ENCODE assay signal across 11 mouse cellular contexts in the genomic region with DNA sequence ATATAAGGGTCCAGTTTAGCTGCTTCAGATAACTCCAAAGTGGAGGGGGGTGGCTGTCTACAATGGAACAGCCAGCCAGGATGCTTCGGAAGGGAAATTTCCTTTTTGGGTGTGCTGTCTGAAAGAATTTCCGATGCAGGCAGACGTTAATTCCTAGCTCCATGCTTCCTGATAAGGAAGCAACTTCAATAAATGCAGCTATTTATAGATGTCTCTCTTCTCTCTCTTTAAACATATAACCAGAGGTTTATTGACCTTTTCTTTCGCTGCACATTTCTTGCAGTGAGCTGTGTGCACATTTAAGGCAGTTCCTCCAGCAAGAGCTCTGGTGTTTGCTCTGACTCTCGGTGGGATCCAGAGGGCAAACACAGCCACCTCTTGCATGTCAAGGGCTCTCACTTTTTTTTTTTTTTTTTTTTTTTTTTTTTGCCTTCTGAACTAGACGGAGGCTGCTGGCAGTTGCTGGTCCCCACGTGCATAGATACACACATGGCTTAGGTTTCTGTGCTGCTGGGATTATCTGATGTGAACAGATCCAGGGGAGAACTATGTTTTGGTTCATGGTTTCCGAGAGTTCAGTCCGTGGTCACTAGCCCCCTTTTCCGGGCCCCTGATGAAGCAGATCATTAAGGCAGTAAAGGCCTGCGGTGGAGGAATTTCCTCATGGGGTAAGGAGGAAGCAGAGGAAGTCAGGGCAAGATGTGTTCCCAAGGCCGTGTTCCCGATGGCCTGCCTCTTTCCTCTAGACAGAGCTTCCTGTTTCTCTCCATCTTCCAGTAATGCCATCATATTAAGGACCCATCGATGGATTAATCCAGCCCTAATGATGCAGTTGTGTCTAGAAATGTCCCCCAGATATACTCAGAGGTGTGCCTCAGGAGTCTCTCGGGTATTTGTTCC.
A peak's percentile ranks its signal among the peaks of the same experiment; 100 is the strongest.
DNase-seq lines count a peak whose midpoint lies in the region; ATAC-seq and TF ChIP-seq lines count a peak whose summit lies in the region.
"Had no signal": no experiment of that assay in that cellular context is flagged by ENCODE, and none has a peak within 500 bp of the region (broad histone marks: within the 10 kb centered on the region; RNA-seq: fewer than 3 reads in every experiment).

No protein-coding gene starts in this region.

- H3K27me3 ChIP-seq in liver, embryonic 11.5 days (replicated peaks; ENCODE audit: control insufficient read depth, insufficient read depth, low read length): no peaks in the 10 kb centered on the region
- H3K27me3 ChIP-seq in heart, embryonic 11.5 days (ENCODE audit: control insufficient read depth, insufficient read depth, low read length): no peaks in the 10 kb centered on the region
- no peaks in the 10 kb centered on the region for H3K27me3 ChIP-seq in small intestine, adult 2 months (ENCODE audit: control insufficient read depth, insufficient read depth, low read length)
- H3K27me3 ChIP-seq in forebrain, embryonic 12.5 days: no peaks in the 10 kb centered on the region
- H3K27me3 ChIP-seq: neural tube, embryonic 13.5 days had no signal

- no peak overlapping the region for H3K4me2 ChIP-seq in liver, embryonic 11.5 days
- H3K4me2 ChIP-seq in heart, embryonic 11.5 days: peak overlapping the region; percentile 22
- H3K4me2 ChIP-seq in forebrain, embryonic 12.5 days: no peak overlapping the region
- H3K4me2 ChIP-seq: neural tube, embryonic 13.5 days had no signal

- H3K4me1 ChIP-seq in liver, embryonic 11.5 days (replicated peaks; ENCODE audit: control insufficient read depth, insufficient read depth, low read length): peaks cover 30% of the 10 kb centered on the region
- peaks cover 60% of the 10 kb centered on the region for H3K4me1 ChIP-seq in heart, embryonic 11.5 days (ENCODE audit: control insufficient read depth, insufficient read depth, low read length)
- H3K4me1 ChIP-seq in small intestine, adult 2 months (ENCODE audit: control insufficient read depth, insufficient read depth, insufficient read length, low read length): peaks cover 32% of the 10 kb centered on the region; the same call in 1 of the 2 replicates
- H3K4me1 ChIP-seq in forebrain, embryonic 12.5 days: peaks cover 48% of the 10 kb centered on the region

- DNase-seq in liver, embryonic 11.5 days (ENCODE audit: low spot score): no peak
- DNase-seq in liver: no peak
- DNase-seq in kidney, postnatal 14 days: peak; percentile 54
- DNase-seq in frontal cortex, postnatal 10 days (ENCODE audit: low spot score in 2 of 2): no peak
- no peak for DNase-seq in layer of hippocampus, adult 2 months (ENCODE audit: low spot score in 2 of 2)
- DNase-seq: cerebellum, adult 9-10 months had no signal

- no peak for TF ChIP-seq POLR2A in small intestine, adult 2 months (IDR thresholded peaks at IDR 0.05; ENCODE audit: low read depth, low read length)

- H3K9ac ChIP-seq in liver, embryonic 11.5 days (ENCODE audit: low read depth, low read length): no peak overlapping the region
- H3K9ac ChIP-seq in heart, embryonic 11.5 days (ENCODE audit: low read depth, low read length): no peak overlapping the region
- H3K9ac ChIP-seq in forebrain, embryonic 12.5 days: no peak overlapping the region
- H3K9ac ChIP-seq: neural tube, embryonic 13.5 days had no signal

- TF ChIP-seq CTCF in small intestine, adult 2 months (IDR thresholded peaks at IDR 0.05; ENCODE audit: extremely low read depth, insufficient read length, insufficient replicate concordance, low read depth, low read length): no peak
- no peak for TF ChIP-seq CTCF in layer of hippocampus, adult 2 months (conservative IDR thresholded peaks at IDR 0.05)

- no peaks in the 10 kb centered on the region for H3K36me3 ChIP-seq in liver, embryonic 11.5 days (ENCODE audit: control insufficient read depth, insufficient read depth, low read length)
- no peaks in the 10 kb centered on the region for H3K36me3 ChIP-seq in heart, embryonic 11.5 days (ENCODE audit: control insufficient read depth, insufficient read depth, low read length)
- no peaks in the 10 kb centered on the region; the same call in 1 of the 2 replicates for H3K36me3 ChIP-seq in small intestine, adult 2 months (ENCODE audit: control insufficient read depth, insufficient read depth, low read length)
- no peaks in the 10 kb centered on the region for H3K36me3 ChIP-seq in forebrain, embryonic 12.5 days (replicated peaks)
- H3K36me3 ChIP-seq: neural tube, embryonic 13.5 days had no signal

- peak; percentile 57 for ATAC-seq in liver, embryonic 11.5 days (replicated peaks; ENCODE audit: low FRiP score)
- no peak; the same call in 1 of the 2 replicates for ATAC-seq in heart, embryonic 11.5 days (replicated peaks; ENCODE audit: insufficient number of reproducible peaks, low FRiP score, low TSS enrichment)
- ATAC-seq in forebrain, embryonic 12.5 days (ENCODE audit: low FRiP score): no peak

- 0 out of 2 replicates have a peak overlapping the region, but pooled peaks have one; percentile 22 for H3K27ac ChIP-seq in liver, embryonic 11.5 days (ENCODE audit: low read depth, low read length)
- H3K27ac ChIP-seq in heart, embryonic 11.5 days (ENCODE audit: low read depth, low read length): peak overlapping the region; percentile 95
- peak overlapping the region; percentile 76 for H3K27ac ChIP-seq in small intestine, adult 2 months (ENCODE audit: insufficient read depth, low read depth, low read length)
- H3K27ac ChIP-seq in layer of hippocampus, adult 2 months: no peak overlapping the region
- H3K27ac ChIP-seq in forebrain, embryonic 12.5 days: no peak overlapping the region
- H3K27ac ChIP-seq: macrophage; neural tube, embryonic 13.5 days had no signal

- H3K4me3 ChIP-seq in liver, embryonic 11.5 days (ENCODE audit: low read depth, low read length): no peak overlapping the region
- no peak overlapping the region for H3K4me3 ChIP-seq in heart, embryonic 11.5 days (ENCODE audit: low read depth, low read length)
- H3K4me3 ChIP-seq in small intestine, adult 2 months (ENCODE audit: low read depth, low read length): no peak overlapping the region
- no peak overlapping the region for H3K4me3 ChIP-seq in layer of hippocampus, adult 2 months
- no peak overlapping the region for H3K4me3 ChIP-seq in forebrain, embryonic 12.5 days (replicated peaks)
- H3K4me3 ChIP-seq: neural tube, embryonic 13.5 days had no signal

- whole genome bisulfite sequencing in liver, embryonic 11.5 days: 33% methylated on average over 15 of the region's 15 CpGs
- 42% methylated on average over 15 of the region's 15 CpGs for WGBS in heart, embryonic 11.5 days (ENCODE audit: insufficient replicate concordance)
- WGBS in small intestine, adult 2 months: 23% methylated on average over 15 of the region's 15 CpGs
- WGBS in forebrain, embryonic 12.5 days: 82% methylated on average over 15 of the region's 15 CpGs

- H3K9me3 ChIP-seq in liver, embryonic 11.5 days (ENCODE audit: control insufficient read depth, low read length): no peaks in the 10 kb centered on the region
- H3K9me3 ChIP-seq in heart, embryonic 11.5 days (replicated peaks; ENCODE audit: control insufficient read depth, low read length): no peaks in the 10 kb centered on the region
- H3K9me3 ChIP-seq in forebrain, embryonic 12.5 days: no peaks in the 10 kb centered on the region
- H3K9me3 ChIP-seq: neural tube, embryonic 13.5 days had no signal

Comparison
In these comparisons a context has a peak if more than half of its experiments do, and no peak if none do; other contexts are left out.
1. H3K27ac ChIP-seq: peak in liver, embryonic 11.5 days (single experiment), heart, embryonic 11.5 days (single experiment) and small intestine, adult 2 months (single experiment); none in layer of hippocampus, adult 2 months (single experiment) and forebrain, embryonic 12.5 days (single experiment).